Mouse (Mus musculus) CH12.LX (cell line): ENCODE data around the gene Glrx2. TPM values are rescaled to one million over a fixed set of nuclear protein-coding genes. Genes with fewer than 3 reads are reported as not detected.

ENCODE experiments used
- DNase-seq: peaks from one replicate; pipeline ENCODE4 v3.0.0-alpha.2; 2013; ENCODE audit errors: extremely low read depth
- H3K27ac ChIP-seq: 2 replicates; pipeline ENCODE4 v1.5.1; 2012; ENCODE audit warnings: low read depth, mild to moderate bottlenecking, control low read depth, moderate library complexity; ENCODE audit not compliant: insufficient read depth
- H3K27me3 ChIP-seq: replicated peaks from 2 replicates; pipeline ENCODE3; 2012; ENCODE audit warnings: inconsistent platforms
- H3K36me3 ChIP-seq, 2 experiments: replicated peaks in 1 of 2; 2 replicates each; pipeline versions ENCODE3 to v1.6.1; 2012; ENCODE audit warnings: inconsistent platforms in 1 of 2, low read length in 1 of 2, mild to moderate bottlenecking in 1 of 2, mixed read lengths in 1 of 2, moderate library complexity in 1 of 2; ENCODE audit not compliant: control insufficient read depth in 1 of 2, insufficient read depth in 1 of 2
- H3K4me1 ChIP-seq, 2 experiments: 2 replicates each; pipeline ENCODE4 v1.6.1; 2012; ENCODE audit warnings: inconsistent platforms in 1 of 2, moderate library complexity in 1 of 2; ENCODE audit not compliant: insufficient read depth in 2 of 2, control insufficient read depth in 1 of 2
- H3K4me2 ChIP-seq: 2 replicates; pipeline ENCODE4 v1.6.1; 2012; ENCODE audit warnings: low read depth, mild to moderate bottlenecking, control low read depth; ENCODE audit not compliant: poor library complexity, insufficient read depth, severe bottlenecking
- H3K4me3 ChIP-seq, 3 experiments: fragments of 150-350 bp in 1 of 3; sonication (generic) in 1 of 3; replicated peaks in 1 of 3; 2 replicates each; pipeline versions ENCODE3 to v1.5.1; 2011 to 2012; ENCODE audit warnings: low read depth in 2 of 3, low read length in 2 of 3, mild to moderate bottlenecking in 2 of 3, moderate library complexity in 2 of 3, control low read depth in 1 of 3, improper control_type of control experiment in 1 of 3, inconsistent platforms in 1 of 3, mixed read lengths in 1 of 3; ENCODE audit not compliant: poor library complexity in 1 of 3
- H3K79me2 ChIP-seq: replicated peaks from 2 replicates; pipeline ENCODE4 v1.6.1; 2012; ENCODE audit warnings: mild to moderate bottlenecking, moderate library complexity; ENCODE audit not compliant: control insufficient read depth, poor library complexity, insufficient read depth, severe bottlenecking; ENCODE audit errors: extremely low read depth
- H3K9ac ChIP-seq: 2 replicates; pipeline ENCODE4 v1.6.1; 2012; ENCODE audit warnings: low read depth, mild to moderate bottlenecking, control low read depth, moderate library complexity; ENCODE audit not compliant: insufficient read depth
- H3K9me3 ChIP-seq: replicated peaks from 2 replicates; pipeline ENCODE3; 2012; ENCODE audit warnings: low read length, inconsistent platforms, mixed read lengths
- E2F4 ChIP-seq: IDR thresholded peaks from 2 replicates; pipeline ENCODE4 v1.6.1; 2011; ENCODE audit warnings: low read depth, low read length, improper control_type of control experiment; ENCODE audit not compliant: insufficient replicate concordance
- ETS1 ChIP-seq: conservative IDR thresholded peaks from 2 replicates; pipeline ENCODE4 v1.6.1; 2012; ENCODE audit warnings: low read depth, mild to moderate bottlenecking, inconsistent platforms, low read length, improper control_type of control experiment, moderate library complexity
- JUND ChIP-seq: conservative IDR thresholded peaks from 2 replicates; pipeline ENCODE4 v1.6.1; 2011; ENCODE audit warnings: low read depth, low read length, improper control_type of control experiment
- MEF2A ChIP-seq: IDR thresholded peaks from 2 replicates; pipeline ENCODE4 v1.6.1; 2014; ENCODE audit warnings: low read depth, mild to moderate bottlenecking, inconsistent platforms, low read length, improper control_type of control experiment, borderline replicate concordance
- POLR2A ChIP-seq: IDR thresholded peaks from 2 replicates; pipeline ENCODE4 v1.6.1; 2011; ENCODE audit warnings: low read depth, mild to moderate bottlenecking, improper control_type of control experiment, low read length
- USF1 ChIP-seq: IDR thresholded peaks from 2 replicates; pipeline ENCODE4 v1.6.1; 2014; ENCODE audit warnings: low read depth, mild to moderate bottlenecking, inconsistent platforms, low read length, improper control_type of control experiment
- USF2 ChIP-seq: conservative IDR thresholded peaks from 2 replicates; pipeline ENCODE4 v1.6.1; 2011; ENCODE audit warnings: low read depth, low read length, improper control_type of control experiment
- ZMIZ1 ChIP-seq: IDR thresholded peaks from 2 replicates; pipeline ENCODE4 v1.6.1; 2012; ENCODE audit warnings: low read depth, mild to moderate bottlenecking, inconsistent platforms, low read length, improper control_type of control experiment
- dilution Hi-C: fragments of 300-500 bp; cut with MboI; formaldehyde crosslinking; loops from 2 replicates; pipeline ENCODE4 v1.14.3; 2020; ENCODE audit warnings: low sequenced_read_pairs; ENCODE audit not compliant: extremely low pct_unique_long_range_greater_than_20kb, extremely low pct_ligation_motif_present
- in situ Hi-C: fragments of 300-500 bp; cut with MboI; formaldehyde crosslinking; loops from 3 replicates; pipeline ENCODE4 v1.14.3; 2019; ENCODE audit warnings: low sequenced_read_pairs, low pct_ligation_motif_present, low pct_unique_long_range_greater_than_20kb, mixed read lengths
- polyA plus RNA-seq: library from polyadenylated mRNA; unstranded; fragments of >175 nt; gene quantifications from 2 replicates; pipeline ENCODE4 v1.2.1, GENCODE M21; 2012; ENCODE audit warnings: low read depth; ENCODE audit not compliant: insufficient read length
- total RNA-seq, 2 experiments: library from RNA; depleted of rRNA; stranded (reverse); fragments of 300-350 nt in 1 of 2; fragments of >200 nt in 1 of 2; gene quantifications; 2 replicates each; pipeline ENCODE4 v1.2.3; 2012 to 2014

The Glrx2 gene
- total and polyA plus RNA-seq, 3 experiments: 28.0 to 51.4 (median 32.9) TPM

- Histone ChIP-seq H3K4me2 (no peak overlapping the region), H3K27ac (no peak overlapping the region), H3K36me3 (no peaks in the 10 kb centered on the region), H3K4me1 (peaks cover 0 to 4% of the 10 kb centered on the region in 2 experiments; a peak in 1 of 4 replicates), H3K9me3 (no peaks in the 10 kb centered on the region), H3K9ac (no peak overlapping the region), H3K27me3 (peaks cover 12% of the 10 kb centered on the region), H3K4me3 (no peak overlapping the region), H3K79me2 (no peaks in the 10 kb centered on the region)
- DNase-seq: no peak
- TF ChIP-seq MEF2A (no peak), ETS1 (no peak), E2F4 (no peak), JUND (no peak)
- in situ Hi-C loops: no loop called here
- dilution Hi-C loops: no loop called here
Measured at GRCm38 (mm10) chr1:143710627-143710976, 5.5 kb upstream of the Glrx2 start.

- no peak overlapping the region for H3K27ac ChIP-seq
- in situ Hi-C loops: no loop called here
- H3K4me1 ChIP-seq: no peaks in the 10 kb centered on the region
- H3K36me3 ChIP-seq: no peaks in the 10 kb centered on the region
- dilution Hi-C loops: no loop called here
- no peaks in the 10 kb centered on the region for H3K79me2 ChIP-seq
- no peak overlapping the region for H3K4me3 ChIP-seq
- no peak for DNase-seq
- no peak overlapping the region for H3K9ac ChIP-seq
- no peak overlapping the region for H3K4me2 ChIP-seq
- no peak for TF ChIP-seq USF1
- H3K9me3 ChIP-seq: no peaks in the 10 kb centered on the region
- H3K27me3 ChIP-seq: no peaks in the 10 kb centered on the region
Measured at GRCm38 (mm10) chr1:143724456-143725064, 8.4 kb downstream of the Glrx2 start.

GRCm38 (mm10) chr1:143727701-143728445 lies 11.7 kb downstream of the Glrx2 start:
- Histone ChIP-seq H3K36me3 (no peaks in the 10 kb centered on the region), H3K4me3 (no peak overlapping the region), H3K27ac (no peak overlapping the region), H3K79me2 (no peaks in the 10 kb centered on the region), H3K27me3 (no peaks in the 10 kb centered on the region), H3K4me1 (no peaks in the 10 kb centered on the region), H3K4me2 (no peak overlapping the region), H3K9ac (no peak overlapping the region), H3K9me3 (no peaks in the 10 kb centered on the region)
- dilution Hi-C loops (no loop called here), in situ Hi-C loops (no loop called here)
- DNase-seq: no peak
- no peak for TF ChIP-seq POLR2A
- no peak for TF ChIP-seq ZMIZ1
- no peak for TF ChIP-seq USF2
